Mouse (Mus musculus): ENCODE data around the gene Olfr777.
"Not testable (repeated sequence)": the region's sequence is repeated elsewhere in the genome, so short reads cannot be mapped to it uniquely, and the experiment has no call there.

DNA sequence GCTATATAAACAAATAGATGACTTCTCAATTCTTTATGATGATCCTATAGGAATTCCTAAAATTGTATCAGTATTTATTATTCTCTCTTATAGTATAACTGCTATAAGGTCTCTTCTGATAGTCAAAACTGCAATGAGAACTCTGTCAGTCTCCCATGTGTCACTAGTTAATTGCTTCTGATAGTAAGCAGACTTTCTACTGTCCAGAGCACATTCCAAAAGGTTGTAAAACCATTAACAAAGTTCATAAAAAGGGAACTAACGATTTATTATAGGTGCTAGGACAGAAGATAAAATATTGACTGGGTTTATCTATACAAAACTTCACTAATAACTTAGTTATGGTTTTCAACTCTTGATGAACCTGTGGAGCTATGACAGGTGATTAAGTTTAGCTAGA, 41.7 kb upstream of the Olfr777 start:
- not testable (repeated sequence) for TF ChIP-seq CTCF (IDR thresholded peaks at IDR 0.05; ENCODE audit: control insufficient read depth, insufficient read depth, insufficient read length); MAX (IDR thresholded peaks at IDR 0.05); MYOD1 (IDR thresholded peaks at IDR 0.05; ENCODE audit: control insufficient read depth, insufficient read length, low read depth)

All from C2C12 (cell line).